Mouse (Mus musculus) embryonic facial prominence, embryonic 14.5 days (tissue): ENCODE data around the gene Heatr6. TPM values are rescaled to one million over a fixed set of nuclear protein-coding genes. Genes with fewer than 3 reads are reported as not detected.

Experiments used
- ATAC-seq: fragments of 200-750 bp; cut with Nextera tagmentation; 2 replicates; pipeline ENCODE4 v1.8.0; 2017; ENCODE audit warnings: low read depth, moderate number of reproducible peaks, moderate TSS enrichment
- DNase-seq: peaks from one replicate; pipeline ENCODE4 v3.0.0-alpha.2; 2015; ENCODE audit warnings: low spot score
- H3K27ac ChIP-seq: fragments of 300-500 bp; sonication (generic); replicated peaks from 2 replicates; pipeline ENCODE4 v1.5.1; 2014; ENCODE audit warnings: low read depth, mild to moderate bottlenecking, low read length, moderate library complexity
- H3K27me3 ChIP-seq: fragments of 300-500 bp; sonication (generic); replicated peaks from 2 replicates; pipeline ENCODE4 v1.6.1; 2014; ENCODE audit warnings: low read length; ENCODE audit not compliant: control insufficient read depth, insufficient read depth
- H3K36me3 ChIP-seq: fragments of 300-500 bp; sonication (generic); 2 replicates; pipeline ENCODE4 v1.6.1; 2014; ENCODE audit warnings: low read length, mixed read lengths; ENCODE audit not compliant: control insufficient read depth, insufficient read depth
- H3K4me1 ChIP-seq: fragments of 300-500 bp; sonication (generic); 2 replicates; pipeline ENCODE4 v1.6.1; 2014; ENCODE audit warnings: antibody characterized with exemption, low read length; ENCODE audit not compliant: control insufficient read depth, insufficient read depth
- H3K4me2 ChIP-seq: fragments of 300-500 bp; sonication (generic); 2 replicates; pipeline ENCODE4 v1.6.1; 2014; ENCODE audit warnings: low read depth, mild to moderate bottlenecking, low read length, moderate library complexity, mixed read lengths
- H3K4me3 ChIP-seq: fragments of 300-500 bp; sonication (generic); 2 replicates; pipeline ENCODE4 v1.5.1; 2014; ENCODE audit warnings: low read depth, mild to moderate bottlenecking, low read length
- H3K9ac ChIP-seq: fragments of 300-500 bp; sonication (generic); 2 replicates; pipeline ENCODE4 v1.6.1; 2014; ENCODE audit warnings: low read depth, mild to moderate bottlenecking, low read length, moderate library complexity, mixed read lengths
- H3K9me3 ChIP-seq: fragments of 300-500 bp; sonication (generic); 2 replicates; pipeline ENCODE4 v1.6.1; 2016; ENCODE audit warnings: low read length; ENCODE audit not compliant: control insufficient read depth
- WGBS: fragments of 180-500 bp; shearing (Covaris S2); extraction: QIAGEN DNeasy Blood & Tissue Kit; methylation state at CpG from one replicate; pipeline ENCODE4 v1.1.7; 2014; 5-methylcytosine and 5-hydroxymethylcytosine counted together
- polyA plus RNA-seq: library from polyadenylated mRNA; unstranded; fragments of >200 nt; fragmentation: Nextera tagmentation; extraction: Ambion mirVana; gene quantifications from 2 replicates; pipeline ENCODE4 v1.2.1, GENCODE M21; 2014

The Heatr6 gene
- polyA plus RNA-seq, 1 experiment from 2014 or later = 19.2 TPM

DNA sequence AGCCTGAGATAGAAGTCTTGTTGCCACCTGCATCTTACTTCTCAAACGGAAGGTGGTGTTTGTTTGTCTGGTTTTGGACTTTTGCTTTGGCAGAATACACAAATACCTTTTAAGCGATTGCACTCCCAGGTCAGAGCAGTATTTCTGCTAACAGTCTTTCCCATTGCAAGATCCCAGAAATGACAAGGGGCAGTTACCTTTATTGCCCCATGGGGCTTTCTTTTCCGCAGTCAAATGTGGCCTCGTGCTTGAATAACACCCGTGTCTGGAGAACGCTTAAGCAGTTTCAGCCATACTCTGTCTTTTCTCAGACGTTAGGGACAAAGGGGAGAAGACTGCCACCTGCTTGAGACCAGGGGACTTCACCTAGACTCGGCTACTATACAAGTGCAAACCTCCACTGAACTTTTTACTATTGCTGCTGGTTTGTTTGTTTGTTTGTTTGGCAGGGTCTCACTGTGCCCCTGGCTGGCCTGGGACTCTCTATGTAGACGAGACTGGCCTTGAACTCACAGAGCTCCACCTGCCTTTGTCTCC is 65.2 kb downstream of the Heatr6 start:
- H3K9me3 ChIP-seq = no peaks in the 10 kb centered on the region
- no peaks in the 10 kb centered on the region for H3K4me1 ChIP-seq
- DNase-seq (no peak), ATAC-seq (no peak)
- WGBS = 57% methylated on average over 9 of the region's 9 CpGs
- no peak overlapping the region for H3K4me3 ChIP-seq
- H3K4me2 ChIP-seq = no peak overlapping the region
- no peaks in the 10 kb centered on the region for H3K36me3 ChIP-seq
- H3K27me3 ChIP-seq = no peaks in the 10 kb centered on the region
- no peak overlapping the region for H3K9ac ChIP-seq
- no peak overlapping the region for H3K27ac ChIP-seq

DNA sequence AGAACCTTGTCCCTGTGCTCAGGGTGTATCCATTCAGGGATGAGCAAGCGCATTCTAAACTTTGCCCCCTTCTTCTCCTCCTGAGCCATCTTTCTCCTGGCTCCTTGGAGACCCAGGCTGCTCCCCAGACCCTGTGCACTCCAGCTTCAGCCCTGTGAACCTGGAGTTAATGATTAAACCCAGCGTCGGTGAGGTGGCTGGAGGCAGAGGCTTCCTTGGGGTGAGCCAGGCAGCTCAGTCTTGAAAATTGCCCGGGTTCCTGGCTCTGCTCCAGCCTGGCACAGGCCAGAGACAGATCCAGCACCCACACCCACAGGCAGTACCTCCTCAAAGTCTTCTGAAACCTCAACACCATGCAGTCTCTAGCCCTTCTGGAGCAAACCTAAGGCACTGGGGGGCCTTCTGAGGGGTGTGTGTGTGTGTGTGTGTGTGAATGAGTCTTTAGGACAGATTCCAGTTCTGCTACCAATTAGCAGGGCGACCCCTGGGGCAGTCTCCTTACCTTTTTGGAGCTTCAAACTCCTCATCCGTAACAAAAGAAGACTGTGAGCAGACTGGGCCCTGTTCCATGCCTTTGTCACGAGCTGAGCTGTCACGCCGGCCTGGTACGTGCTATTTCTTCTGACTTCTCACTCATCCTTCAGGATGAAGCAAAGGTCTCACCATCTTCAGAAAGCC is 66.4 kb downstream of the Heatr6 start:
- H3K9me3 ChIP-seq = no peaks in the 10 kb centered on the region
- no peak overlapping the region for H3K27ac ChIP-seq
- ATAC-seq = no peak
- peak; percentile 11 for DNase-seq
- H3K36me3 ChIP-seq = no peaks in the 10 kb centered on the region
- H3K9ac ChIP-seq = no peak overlapping the region; the same call in 1 of the 2 replicates
- H3K4me1 ChIP-seq = no peaks in the 10 kb centered on the region
- H3K4me2 ChIP-seq = no peak overlapping the region
- H3K4me3 ChIP-seq = no peak overlapping the region
- H3K27me3 ChIP-seq = no peaks in the 10 kb centered on the region
- 38% methylated on average over 10 of the region's 10 CpGs for WGBS

DNA sequence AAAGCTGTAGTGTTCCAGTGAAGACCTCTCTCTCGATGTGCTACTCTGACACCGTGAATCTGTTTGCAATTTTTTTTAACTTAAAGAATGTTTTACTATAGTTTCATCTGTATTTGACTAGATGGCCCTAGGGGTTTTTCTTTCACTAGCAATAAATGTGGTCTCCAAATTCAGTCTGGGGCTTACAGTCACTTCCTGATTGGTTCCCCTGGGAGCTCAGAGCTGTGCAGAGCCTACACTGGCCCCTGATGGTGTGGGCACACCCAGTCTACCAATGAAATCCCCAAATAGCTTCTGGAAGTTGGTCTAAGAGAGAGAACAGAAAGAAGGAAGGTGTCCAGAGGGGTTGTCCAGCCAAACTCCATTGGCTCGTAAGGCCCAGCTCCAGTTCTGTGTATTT is 72.6 kb downstream of the Heatr6 start:
- H3K9me3 ChIP-seq = no peaks in the 10 kb centered on the region
- DNase-seq (no peak), ATAC-seq (no peak)
- H3K9ac ChIP-seq = no peak overlapping the region
- no peaks in the 10 kb centered on the region for H3K36me3 ChIP-seq
- H3K4me3 ChIP-seq = no peak overlapping the region
- no peak overlapping the region for H3K27ac ChIP-seq
- no peak overlapping the region for H3K4me2 ChIP-seq
- no peaks in the 10 kb centered on the region for H3K27me3 ChIP-seq
- WGBS = 62% methylated on average over 3 of the region's 3 CpGs
- no peaks in the 10 kb centered on the region for H3K4me1 ChIP-seq

DNA sequence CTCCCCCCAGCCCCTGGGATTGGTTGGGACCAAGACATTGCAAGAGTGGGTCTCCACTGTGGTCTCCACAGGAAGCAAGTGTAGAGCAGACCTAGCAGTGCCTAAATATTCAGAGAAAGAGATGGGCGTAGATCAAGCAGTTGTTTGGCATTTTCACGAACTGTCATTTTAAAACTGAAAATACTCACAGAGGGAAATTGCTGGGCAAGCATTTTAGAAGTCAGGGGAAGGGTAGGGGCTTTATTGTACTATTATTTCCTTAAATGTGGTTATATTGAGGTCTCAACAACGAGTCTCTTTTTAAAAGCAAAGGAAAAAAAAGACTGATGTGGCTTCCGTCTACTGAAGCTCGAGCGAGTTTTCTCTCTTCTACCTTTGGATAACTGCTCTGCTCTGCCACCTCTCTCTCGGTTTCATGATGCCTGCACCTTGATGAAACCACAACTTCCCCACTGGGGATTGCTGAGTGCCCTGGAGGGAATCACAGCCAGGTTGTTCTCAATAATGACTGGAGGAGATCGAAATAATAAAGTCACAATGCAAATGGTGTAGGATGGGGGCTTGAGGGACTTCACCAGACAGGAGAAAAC is 75.2 kb downstream of the Heatr6 start:
- Histone ChIP-seq H3K27me3 (no peaks in the 10 kb centered on the region), H3K9me3 (no peaks in the 10 kb centered on the region), H3K4me1 (no peaks in the 10 kb centered on the region), H3K27ac (no peak overlapping the region), H3K9ac (no peak overlapping the region), H3K36me3 (no peaks in the 10 kb centered on the region), H3K4me2 (no peak overlapping the region), H3K4me3 (no peak overlapping the region)
- DNase-seq (no peak), ATAC-seq (no peak)
- WGBS = 82% methylated on average over 8 of the region's 8 CpGs

DNA sequence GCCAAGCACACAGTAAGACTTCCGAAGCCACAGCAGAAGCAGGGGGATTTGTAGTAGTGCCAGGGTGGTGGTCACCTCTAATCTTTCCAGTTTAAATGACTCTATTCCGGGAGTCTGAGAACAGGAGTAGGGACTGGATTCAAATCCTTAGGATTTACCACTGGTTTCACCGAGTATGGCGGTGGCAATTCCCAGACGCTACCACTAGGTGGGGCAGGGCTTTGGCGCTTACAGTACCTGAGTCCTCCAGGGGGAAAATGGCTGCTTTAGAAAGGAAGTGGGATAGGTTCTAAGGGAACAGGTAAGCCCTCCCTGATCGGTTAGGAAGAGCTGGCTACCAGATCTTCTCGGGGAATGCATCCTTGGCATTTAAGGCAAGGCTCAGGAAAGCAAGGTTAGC is 78.9 kb downstream of the Heatr6 start:
- 48% methylated on average over 8 of the region's 8 CpGs for WGBS
- DNase-seq = no peak
- ATAC-seq = no peak

More for the DNA sequence above, 78.9 kb downstream of the Heatr6 start:
- H3K27me3 ChIP-seq = no peaks in the 10 kb centered on the region
- no peak overlapping the region for H3K4me2 ChIP-seq
- H3K36me3 ChIP-seq = no peaks in the 10 kb centered on the region
- no peaks in the 10 kb centered on the region for H3K4me1 ChIP-seq
- H3K9ac ChIP-seq = no peak overlapping the region
- H3K27ac ChIP-seq = no peak overlapping the region
- no peak overlapping the region for H3K4me3 ChIP-seq
- no peaks in the 10 kb centered on the region for H3K9me3 ChIP-seq

Other genes starting within 250 kb of the Heatr6 start
- not detected in 2 replicates for gene Heatr9, start 231.5 kb upstream of the Heatr6 start, polyA plus RNA-seq
- gene Ccl5, start 223.2 kb upstream of the Heatr6 start, polyA plus RNA-seq = 0.87 and 1.4 TPM in 2 replicates
- gene Ccl9, start 175.1 kb upstream of the Heatr6 start, polyA plus RNA-seq = 8.3 and 12.4 TPM in 2 replicates
- 2.5 and 5.0 TPM in 2 replicates for gene Ccl6, start 160.6 kb upstream of the Heatr6 start, polyA plus RNA-seq
- not detected in 2 replicates for gene Rpl9-ps1, start 108.1 kb upstream of the Heatr6 start, polyA plus RNA-seq
- gene Ccl3, start 104.3 kb upstream of the Heatr6 start, polyA plus RNA-seq = 0.93 and 1.7 TPM in 2 replicates
- 0.34 and 1.0 TPM in 2 replicates for gene Ccl4, start 91.1 kb upstream of the Heatr6 start, polyA plus RNA-seq
- gene Wfdc17, start 49.7 kb upstream of the Heatr6 start, polyA plus RNA-seq = 1.3 and 4.9 TPM in 2 replicates
- gene Wfdc18, start 44.7 kb upstream of the Heatr6 start, polyA plus RNA-seq = 9.5 and 19.0 TPM in 2 replicates
- gene Wfdc21, start 6.8 kb upstream of the Heatr6 start, polyA plus RNA-seq = 1.1 and 1.4 TPM in 2 replicates
- gene Hnf1b, start 96.4 kb downstream of the Heatr6 start, polyA plus RNA-seq = 0.09 TPM in 1 of 2 replicates, not detected in the other
- gene Ddx52, start 188.4 kb downstream of the Heatr6 start, polyA plus RNA-seq = 29.0 and 33.3 TPM in 2 replicates
- 10.1 and 11.8 TPM in 2 replicates for gene Synrg, start 210.7 kb downstream of the Heatr6 start, polyA plus RNA-seq